Mouse (Mus musculus): ENCODE measurements around the gene Nup160.

Nup160 gene

DNA sequence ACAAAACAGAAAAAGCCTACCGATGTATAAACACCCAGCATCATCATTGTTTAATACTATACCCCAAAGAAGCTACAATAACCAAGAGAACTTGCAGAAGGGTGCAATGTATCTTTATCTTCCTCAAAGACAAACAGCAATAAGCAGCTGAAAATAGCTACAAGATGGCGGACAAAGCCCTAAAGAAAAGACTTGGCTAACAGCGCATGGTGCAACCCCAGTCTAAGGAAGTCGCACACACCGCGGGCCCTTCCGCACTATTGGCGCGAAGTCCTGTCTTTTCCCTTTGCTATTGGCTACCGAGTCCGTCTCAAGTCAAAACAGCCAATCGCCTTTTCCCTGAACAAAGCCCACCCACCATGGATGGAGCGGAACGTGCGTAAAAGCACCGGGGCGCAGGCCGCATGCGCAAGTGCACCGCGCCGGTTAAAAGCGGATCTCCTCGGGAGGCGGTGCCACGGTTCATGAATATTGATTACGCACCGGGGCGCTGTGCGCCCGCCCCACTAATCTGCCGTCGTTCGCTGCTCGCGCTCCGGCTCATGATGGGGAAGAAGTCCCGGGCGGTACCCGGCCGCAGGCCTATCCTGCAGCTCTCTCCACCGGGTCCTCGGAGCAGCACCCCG, 68.2 kb downstream of the Nup160 start, which contains the start of gene Fnbp4:
Fnbp4 (plus strand) TSS at position 318 of the 626 bp plus-strand sequence.
- peak; percentile 85 to 98 for DNase-seq (ENCODE audit: low spot score in 2 of 2)

DNA sequence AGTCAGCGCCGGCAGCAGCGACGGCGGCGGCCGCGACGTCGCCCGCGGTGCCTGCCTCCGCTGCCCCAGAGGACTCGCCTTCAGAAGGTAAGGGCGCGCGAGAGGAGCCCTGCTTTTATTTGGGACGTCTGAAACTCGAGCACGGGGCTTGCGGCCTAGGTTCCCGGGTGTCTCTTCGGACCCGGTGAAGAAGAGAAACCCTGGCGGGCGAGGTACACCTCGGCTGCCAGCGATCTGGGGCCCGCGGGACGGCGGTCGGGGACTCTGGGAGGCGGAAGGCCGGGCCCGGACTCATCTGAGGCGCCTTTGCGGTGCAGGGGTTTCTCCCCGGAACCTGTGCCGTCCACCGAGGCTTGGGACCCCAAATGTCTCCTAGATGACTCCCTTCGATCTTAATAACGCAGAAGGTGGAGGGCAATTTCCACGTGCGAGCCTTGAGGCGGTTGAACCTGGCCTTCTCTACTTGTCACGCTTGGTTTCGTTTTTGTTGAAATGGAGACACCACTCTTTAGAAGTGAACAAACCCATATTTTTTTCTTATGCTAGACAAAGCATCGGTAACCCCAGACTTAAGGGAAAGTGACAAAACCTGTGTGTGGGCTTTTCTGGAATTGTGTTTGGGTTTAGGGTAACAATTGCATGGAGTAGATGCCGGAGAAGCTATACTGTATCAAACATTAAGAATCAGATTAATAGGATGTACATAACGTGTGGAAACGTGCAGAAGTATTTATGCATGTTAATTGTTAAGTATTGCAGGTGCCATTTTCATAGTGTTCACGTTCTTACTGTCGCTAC, 68.9 kb downstream of the Nup160 start:
- peak in 1 of 2 experiments; percentile 57 for DNase-seq (ENCODE audit: low spot score in 2 of 2)

DNA sequence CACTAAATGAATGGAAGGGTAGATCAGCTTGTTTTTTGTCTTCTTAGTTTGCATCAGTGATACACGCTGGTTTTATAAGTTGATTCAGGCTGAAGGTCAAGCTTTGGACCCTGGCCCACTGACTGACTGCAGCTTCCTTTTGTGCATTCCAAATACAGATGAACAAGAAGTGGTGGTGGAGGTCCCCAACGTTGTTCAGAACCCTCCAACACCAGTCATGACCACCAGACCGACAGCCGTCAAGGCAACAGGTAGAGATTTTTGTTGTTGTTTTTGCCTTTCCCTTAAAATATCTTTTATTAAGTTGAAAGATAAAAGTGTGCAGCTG, 69.5 kb downstream of the Nup160 start:
- DNase-seq (ENCODE audit: low spot score in 2 of 2) = no peak

DNA sequence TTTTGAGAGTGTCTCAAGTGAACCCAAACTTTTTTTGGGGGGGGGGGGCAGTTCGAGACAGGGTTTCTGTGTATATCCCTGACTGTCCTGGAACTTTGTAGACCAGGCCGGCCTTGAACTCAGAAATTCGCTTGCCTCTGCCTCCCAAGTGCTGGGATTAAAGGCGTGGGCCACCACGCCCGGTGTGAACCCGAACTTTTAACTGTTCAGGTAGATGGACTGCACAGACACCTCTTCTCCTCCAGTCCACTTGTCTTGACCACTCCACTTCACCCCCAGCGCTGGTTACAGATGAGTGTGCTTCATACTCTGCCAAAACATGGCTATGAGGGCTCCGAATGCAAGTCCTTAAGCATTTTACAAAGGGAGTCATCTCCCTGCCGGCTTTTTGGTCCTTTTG, 70.1 kb downstream of the Nup160 start:
- no peak for DNase-seq (ENCODE audit: low spot score in 2 of 2)

DNA sequence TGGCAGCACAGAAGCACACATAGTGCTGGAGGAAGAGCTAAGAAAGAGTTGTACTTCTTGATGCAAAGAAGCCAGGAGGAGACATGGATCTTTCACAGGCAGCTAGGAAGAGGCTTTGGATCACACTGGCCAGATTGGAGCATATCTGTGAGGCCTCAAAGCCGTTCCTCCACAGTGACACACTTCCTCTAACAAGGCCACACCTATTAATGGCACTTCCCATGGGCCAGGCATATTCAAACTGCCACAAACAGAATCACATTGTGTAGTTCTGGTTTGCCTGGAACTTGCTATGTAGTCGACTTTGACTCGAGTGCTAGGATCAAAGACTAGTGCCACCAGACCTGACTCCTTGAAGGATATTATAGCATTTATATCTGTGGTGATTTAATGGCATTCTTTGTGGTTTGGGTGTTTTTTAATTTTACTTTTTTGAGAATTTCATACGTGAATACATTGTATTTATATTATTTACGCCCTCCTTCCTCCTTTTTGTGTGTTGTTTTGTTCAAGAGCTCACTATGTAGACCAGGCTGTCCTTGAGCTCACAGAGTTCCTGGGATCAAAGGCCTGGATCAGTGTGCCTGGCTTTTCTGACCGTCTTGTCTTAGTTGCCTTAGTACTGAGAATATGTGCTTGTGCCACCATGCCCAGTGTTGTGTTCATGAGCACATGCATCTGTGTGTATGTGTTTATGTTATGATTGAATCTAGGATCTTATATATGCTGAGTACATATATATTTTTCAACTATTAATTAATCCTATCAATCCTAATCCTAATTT, 72.9 kb downstream of the Nup160 start:
- DNase-seq (ENCODE audit: low spot score in 2 of 2) = no peak

DNA sequence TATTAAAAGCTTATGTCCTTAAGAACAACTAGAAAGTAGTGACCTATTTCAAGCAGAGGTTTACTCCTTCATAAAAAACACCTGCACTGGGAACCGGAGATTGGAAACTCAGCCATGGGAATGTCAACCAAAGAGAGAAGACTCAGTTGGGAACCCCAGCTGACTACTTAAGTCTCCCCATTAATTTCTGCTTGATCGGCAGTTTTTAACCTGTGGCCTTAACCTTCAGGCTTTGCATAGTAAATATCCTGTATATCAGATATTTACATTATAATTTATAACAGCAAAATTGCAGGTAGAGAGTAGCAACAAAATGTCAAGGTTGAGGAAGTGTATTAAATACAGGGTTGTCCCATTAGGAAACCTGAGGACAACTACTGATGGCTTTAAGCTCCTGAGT, 76.5 kb downstream of the Nup160 start:
- DNase-seq (ENCODE audit: low spot score in 2 of 2) = no peak

DNA sequence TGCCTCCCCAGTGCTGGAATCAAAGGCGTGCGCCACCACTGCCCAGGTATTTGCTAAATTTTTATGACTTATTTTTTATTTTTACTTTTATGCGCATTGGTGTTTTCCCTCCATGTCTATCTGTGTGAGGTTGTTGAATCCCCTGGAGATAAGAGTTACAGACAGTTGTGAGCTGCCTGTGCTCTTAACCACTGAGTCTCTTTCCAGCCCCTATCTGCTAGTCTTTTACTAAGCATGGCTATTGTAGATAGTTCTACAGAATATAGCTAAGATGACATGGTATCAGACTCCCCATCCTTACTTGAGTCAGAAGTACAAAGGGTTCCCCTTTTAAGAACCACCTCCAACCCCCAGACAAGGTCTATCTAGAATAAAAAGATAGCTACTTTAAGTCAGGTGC, 77.2 kb downstream of the Nup160 start:
- no peak for DNase-seq (ENCODE audit: low spot score in 2 of 2)

DNA sequence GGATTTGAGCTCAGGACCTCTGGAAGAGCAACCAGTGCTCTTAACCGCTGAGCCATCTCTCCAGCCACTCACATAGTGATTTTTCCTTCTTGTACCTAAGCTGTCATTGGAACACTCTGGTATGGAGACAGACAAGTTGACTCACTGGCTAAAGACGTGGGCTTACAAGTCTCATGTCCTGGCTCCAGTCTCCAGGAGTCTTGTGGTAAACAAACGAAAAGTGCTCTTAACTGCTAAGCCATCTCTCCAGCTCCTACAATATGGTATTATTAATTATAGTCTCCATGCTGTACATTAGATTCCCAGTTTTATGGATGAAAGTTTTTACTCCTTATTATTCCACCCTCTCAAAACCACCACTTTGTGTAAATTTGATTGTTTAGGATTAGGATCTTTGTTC, 88.1 kb downstream of the Nup160 start:
- DNase-seq (ENCODE audit: low spot score in 2 of 2) = no peak

DNA sequence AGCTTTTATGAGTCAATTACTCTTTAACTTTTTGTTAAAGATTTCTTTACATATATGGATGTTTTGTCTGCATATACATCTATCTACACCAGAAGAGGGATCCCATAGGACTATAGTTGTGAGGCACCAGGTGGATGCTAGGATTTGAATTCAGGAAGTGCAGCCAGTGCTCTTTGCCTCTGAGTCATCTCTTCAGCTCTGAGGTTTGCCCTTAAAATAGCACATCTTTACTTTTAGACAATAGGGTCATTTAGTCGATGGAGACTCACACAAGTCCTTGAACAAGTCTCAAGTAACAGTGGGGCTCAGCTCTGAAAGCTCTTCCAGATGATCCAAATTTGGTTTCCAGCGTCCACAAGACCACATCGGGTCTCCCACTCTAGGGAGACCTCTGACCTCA, 104.3 kb downstream of the Nup160 start:
- DNase-seq (ENCODE audit: low spot score in 2 of 2) = no peak

DNA sequence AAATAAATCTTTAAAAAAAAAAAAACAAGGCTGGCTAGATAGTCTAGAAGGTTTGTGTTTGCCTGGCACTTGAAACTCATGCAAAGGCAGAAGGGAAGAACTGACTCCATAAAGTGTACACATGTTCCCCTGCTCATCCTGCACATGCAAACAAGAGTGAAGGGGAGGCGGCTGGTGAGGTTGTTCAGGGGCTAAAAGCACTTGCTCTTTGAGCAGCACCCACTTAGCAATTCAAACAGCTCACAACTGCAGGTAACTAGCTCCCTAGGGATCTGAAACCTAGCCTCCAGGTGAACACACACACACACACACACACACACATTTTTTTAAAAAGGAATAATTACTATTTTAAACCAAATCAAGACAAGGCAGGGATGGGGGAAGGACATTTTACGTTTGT, 104.9 kb downstream of the Nup160 start:
- no peak for DNase-seq (ENCODE audit: low spot score in 2 of 2)

DNA sequence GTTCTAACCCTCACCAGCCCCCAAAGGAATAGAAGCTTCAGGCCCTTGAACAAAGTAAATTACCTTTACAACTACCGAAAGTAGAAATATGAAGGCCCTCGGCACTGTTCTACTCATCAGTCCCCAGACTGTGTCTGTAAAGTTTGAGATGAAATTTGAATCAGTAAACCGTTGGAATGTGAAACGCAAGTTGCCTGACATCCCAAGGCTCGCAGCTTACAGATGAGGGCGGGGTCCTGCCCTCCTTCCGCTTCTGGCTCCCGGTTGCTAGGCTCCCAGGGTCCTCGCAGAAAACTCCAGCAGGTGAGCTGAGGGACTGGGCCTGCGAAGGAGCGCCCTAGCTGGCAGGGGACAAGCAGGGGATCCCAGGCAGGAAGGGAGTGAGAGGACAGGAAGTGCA, 105.4 kb downstream of the Nup160 start, which contains the start of gene Agbl2:
Agbl2 (plus strand) TSS at position 270 of the 400 bp plus-strand sequence.
- DNase-seq (ENCODE audit: low spot score in 2 of 2) = peak in 1 of 2 experiments; percentile 7

DNA sequence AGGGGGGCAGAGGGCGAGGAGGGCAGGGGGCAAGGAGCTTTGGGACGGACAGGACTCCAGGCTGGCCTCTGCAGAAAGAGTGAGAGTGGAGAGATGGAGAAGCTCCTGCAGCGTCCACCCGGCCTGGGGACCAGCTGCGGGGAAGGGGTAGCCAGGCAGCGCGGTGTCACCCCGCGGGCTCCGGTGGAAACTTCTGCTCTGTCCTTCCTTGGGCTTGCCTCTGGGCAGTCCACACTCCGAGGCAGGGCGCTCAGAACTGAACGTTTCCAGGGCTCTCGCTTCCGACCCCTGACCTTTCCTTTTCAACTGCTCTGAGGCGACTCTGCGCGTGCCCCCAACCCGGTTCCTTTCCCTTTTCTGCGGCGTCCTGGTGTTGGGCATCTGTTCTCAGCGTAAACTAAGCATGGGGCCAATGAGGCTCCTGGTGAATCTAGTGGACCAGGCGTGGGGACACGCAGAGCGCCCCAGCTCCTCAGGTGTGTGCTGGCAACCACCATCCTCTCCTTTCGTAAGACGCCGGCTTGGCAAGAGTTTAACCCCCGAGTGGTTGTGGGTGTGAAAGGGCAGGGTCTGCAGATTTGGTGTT, 106.0 kb downstream of the Nup160 start:
- peak in 1 of 2 experiments; percentile 12 for DNase-seq (ENCODE audit: low spot score in 2 of 2)

All from urinary bladder, adult 18-20 months (tissue).